Mouse (Mus musculus): ENCODE data around the gene Rfx8.

- TF ChIP-seq CTCF (IDR thresholded peaks at IDR 0.05; ENCODE audit: extremely low read depth, insufficient read depth, insufficient read length, insufficient replicate concordance) (no peak), POLR2A (IDR thresholded peaks at IDR 0.05; ENCODE audit: low read depth, low read length) (no peak)
Observed at GRCm38 (mm10) chr1:39653028-39653427, 67.8 kb downstream of the Rfx8 start.
